Mouse (Mus musculus) urinary bladder, postnatal 14 days (tissue): ENCODE data around the gene Trit1.
"Not testable (repeated sequence)": the region's sequence is repeated elsewhere in the genome, so short reads cannot be mapped to it uniquely, and the experiment has no call there.

ENCODE experiments used
- DNase-seq: peaks from one replicate; pipeline ENCODE4 v3.0.0; 2021; ENCODE audit warnings: low spot score

Gene Trit1

GRCm38 (mm10) chr4:123016451-123016957 is at the start of gene Trit1:
Gene Trit1 (plus strand): TSS chr4:123016597.
- DNase-seq, result peak; percentile 95

- no peak for DNase-seq
These were observed 48.3 kb upstream of the Trit1 start for GRCm38 (mm10) chr4:122968106-122968505.

DNA sequence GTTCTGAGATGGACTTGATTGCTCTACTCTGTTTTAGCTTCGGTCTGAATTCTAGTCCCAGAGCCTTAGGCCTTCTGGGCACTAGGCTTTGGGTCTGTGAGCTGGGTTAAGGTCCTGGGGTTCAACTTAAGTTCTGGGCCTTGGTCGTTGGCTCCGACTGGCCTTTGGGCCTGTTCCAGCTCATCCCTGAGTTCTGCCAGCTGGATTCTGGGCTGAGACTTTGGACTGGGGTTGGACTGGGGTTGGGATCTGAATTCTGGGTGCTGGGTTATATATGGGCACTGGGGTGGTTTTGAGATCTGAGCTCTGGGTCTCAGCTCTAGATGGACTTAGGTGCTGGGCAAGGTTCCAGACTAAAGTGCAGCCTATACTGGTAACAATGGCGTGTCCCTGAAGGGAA is 45.2 kb upstream of the Trit1 start:
- DNase-seq, result no peak

GRCm38 (mm10) chr4:122971646-122972045 is 44.8 kb upstream of the Trit1 start:
- no peak for DNase-seq

DNA sequence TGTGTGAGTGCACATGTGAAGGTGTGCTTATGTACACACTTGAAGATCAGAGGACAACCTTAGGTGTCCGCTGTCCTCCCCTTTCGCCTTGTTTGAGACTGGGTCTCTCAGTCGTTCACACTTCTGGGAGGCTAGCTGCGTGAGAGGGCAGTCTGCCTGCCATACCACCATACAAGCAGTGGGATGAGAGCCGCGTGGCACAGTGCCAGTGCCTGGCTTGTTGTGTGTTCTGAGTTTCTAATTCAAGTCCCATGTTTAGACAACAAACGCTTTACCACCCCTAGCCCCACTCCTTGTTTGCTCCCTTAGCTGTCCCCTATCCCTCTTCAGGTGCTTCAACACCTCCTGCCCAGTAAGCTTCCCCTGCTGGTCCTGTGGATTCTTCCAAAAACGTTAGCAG is 44.3 kb upstream of the Trit1 start:
- DNase-seq, result no peak

DNA sequence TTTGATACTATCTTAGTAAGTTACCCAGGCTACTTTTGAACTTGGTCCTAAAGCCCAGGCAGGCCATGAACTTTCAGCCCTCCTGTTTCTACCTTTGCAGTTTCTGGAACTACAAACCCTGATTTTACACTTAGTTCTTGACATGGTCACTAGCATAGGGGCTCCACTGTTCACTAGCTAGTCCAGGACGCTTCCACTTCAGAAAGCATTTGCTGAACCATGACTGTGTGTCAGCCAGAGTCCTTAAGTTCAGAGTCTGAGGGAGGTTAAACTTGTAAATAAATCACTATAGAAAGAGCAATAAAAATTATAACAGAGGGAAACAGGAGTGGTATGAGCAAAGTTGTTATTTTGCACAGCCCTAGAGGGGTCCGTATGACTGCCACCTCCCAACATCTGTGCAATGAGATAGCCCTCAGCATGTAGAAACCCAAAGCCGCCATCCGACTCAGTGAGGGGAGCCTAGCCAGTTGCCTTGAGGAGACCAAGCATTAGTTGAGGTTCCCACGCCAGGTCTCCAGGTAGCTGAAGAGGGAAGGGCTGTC is 41.3 kb upstream of the Trit1 start:
- no peak for DNase-seq

DNA sequence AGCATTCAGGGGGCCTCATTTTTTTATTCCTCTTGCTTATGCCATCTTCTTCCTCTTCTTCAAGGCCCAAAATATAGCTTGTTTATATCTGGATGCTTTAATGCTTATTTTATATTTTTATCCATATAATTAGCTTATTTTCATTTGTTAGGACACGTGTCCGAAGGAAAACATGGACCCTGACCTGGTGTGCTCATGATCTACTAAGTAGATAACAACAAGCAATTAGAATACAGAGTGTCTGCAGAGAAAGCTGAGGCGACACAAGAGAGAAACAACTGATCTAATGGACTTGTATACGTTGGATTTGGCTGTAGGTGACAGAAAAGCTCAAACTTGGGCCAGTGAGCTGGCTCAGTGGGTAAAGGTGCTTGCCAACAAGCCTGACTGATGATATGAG is 39.5 kb upstream of the Trit1 start:
- no peak for DNase-seq

- DNase-seq, result no peak
These were observed 37.5 kb upstream of the Trit1 start for GRCm38 (mm10) chr4:122978850-122979249.

GRCm38 (mm10) chr4:122979826-122980225 is 36.6 kb upstream of the Trit1 start:
- no peak for DNase-seq

GRCm38 (mm10) chr4:122980684-122981083 is 35.7 kb upstream of the Trit1 start:
- DNase-seq, result no peak

DNA sequence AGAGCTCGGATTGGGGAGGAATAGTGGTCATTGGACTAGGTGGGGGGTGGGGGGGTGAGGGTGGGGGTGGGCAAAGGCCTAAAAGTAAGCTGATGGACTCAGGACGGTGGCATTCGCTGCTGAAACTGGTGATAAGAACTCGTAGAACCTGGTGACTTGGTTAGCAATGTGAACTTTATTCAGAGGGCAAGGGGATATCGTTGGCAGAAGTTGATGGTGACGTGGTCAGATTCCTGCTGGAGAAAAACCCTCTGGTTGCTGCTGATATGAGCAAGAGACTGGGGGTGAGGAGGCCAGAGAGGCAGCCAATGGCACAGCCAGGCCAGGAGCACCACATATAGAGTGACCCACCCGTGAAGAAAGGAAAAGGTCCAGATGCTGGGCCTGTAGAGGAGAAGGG is 35.2 kb upstream of the Trit1 start:
- no peak for DNase-seq

- no peak for DNase-seq
These were observed 34.5 kb upstream of the Trit1 start for GRCm38 (mm10) chr4:122981930-122982329.

GRCm38 (mm10) chr4:122982537-122982936 is 33.9 kb upstream of the Trit1 start:
- DNase-seq, result no peak

DNA sequence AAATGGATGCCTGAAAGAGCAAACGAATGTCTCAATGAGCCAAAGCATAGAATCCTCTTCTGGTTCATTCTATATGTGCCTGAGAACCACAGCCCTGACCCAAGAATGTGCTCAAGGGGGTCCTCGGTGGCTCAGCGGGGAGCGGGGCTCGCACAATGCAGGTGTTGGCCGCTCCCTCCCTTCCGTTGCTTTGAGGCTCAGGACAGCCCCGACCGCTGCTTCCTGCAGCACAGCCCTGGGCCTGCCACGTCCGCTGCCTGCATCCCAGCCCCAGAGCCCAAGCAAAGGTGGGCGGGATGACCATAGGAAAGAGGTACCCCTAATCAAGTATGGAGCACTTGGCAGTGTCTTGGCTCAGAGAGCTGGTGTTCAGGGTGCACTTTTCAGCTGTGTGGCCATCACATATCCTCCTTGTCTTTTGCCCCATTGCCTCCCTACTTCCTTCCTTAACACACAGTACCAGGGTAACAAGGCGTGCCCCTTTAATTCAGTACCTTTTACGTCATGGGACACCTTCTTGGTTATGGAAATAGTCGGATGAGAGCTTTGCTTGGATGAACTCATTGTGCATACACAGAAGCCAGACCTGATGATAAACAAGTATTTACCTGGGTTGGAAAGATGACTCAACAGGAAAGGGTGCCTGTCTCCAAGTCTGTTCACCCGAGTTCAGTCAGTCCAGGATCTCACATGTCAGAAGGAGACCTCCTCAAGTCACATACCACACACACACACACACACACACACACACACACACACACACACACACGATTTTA is 32.7 kb upstream of the Trit1 start:
- DNase-seq, result no peak

- DNase-seq, result peak; percentile 58
These were observed 31.3 kb upstream of the Trit1 start for GRCm38 (mm10) chr4:122985110-122985509.

DNA sequence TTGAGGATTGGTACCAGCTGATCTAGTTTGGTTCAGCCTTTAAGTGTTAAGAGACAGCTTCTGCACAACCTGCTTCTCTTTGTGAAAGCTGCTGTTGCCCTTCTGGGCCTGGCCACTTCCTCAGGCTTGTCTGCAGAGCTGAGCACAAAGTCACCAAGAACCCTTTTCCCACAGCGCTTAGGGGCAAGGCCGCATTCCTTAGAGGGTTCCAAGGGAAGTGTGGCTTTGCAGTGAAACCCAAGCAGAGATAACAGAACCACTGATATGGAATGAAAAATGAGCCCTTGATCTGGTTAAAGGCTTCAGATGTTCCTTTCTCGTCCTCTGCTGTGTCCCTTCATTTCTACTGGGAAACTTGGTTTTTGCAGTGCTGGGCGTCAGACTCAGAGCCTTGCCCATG is 29.0 kb upstream of the Trit1 start:
- no peak for DNase-seq

DNA sequence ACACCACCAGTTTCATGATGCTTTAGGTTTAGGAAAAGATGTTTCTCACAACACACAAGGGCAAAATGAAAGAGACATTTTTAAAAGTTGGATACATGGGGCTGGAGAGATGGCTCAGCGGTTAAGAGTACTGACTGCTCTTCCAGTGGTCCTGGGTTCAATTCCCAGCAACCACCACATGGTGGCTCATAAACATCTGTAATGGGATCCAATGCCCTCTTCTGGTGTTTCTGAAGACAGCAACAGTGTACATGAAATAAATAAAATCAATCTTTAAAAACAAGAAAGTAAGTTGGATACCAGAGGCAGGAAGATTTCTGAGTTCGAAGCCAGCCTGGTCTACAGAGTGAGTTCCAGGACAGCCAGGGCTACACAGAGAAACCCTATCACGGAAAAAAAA is 28.4 kb upstream of the Trit1 start:
- DNase-seq, result not testable (repeated sequence)

DNA sequence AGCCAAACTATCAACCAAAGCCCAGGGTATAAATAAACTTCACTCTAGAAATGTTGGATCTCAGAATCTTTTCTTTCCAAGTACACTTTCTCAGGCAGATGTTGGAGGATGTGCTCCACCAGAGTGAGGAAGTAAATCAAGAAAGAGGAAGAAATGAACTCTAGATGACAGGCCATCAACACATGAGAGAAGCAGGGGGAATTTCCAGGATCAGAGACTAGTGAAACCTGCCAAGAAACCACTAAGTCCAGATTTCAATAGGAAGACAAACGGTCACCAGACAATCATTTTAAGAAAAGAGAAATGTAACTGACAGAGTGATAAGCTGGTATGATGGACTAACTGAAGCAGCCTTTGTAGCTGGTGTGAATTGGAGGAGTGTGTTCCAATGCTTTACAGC is 25.2 kb upstream of the Trit1 start:
- DNase-seq, result no peak

- DNase-seq, result no peak
These were observed 24.1 kb upstream of the Trit1 start for GRCm38 (mm10) chr4:122992276-122992675.

DNA sequence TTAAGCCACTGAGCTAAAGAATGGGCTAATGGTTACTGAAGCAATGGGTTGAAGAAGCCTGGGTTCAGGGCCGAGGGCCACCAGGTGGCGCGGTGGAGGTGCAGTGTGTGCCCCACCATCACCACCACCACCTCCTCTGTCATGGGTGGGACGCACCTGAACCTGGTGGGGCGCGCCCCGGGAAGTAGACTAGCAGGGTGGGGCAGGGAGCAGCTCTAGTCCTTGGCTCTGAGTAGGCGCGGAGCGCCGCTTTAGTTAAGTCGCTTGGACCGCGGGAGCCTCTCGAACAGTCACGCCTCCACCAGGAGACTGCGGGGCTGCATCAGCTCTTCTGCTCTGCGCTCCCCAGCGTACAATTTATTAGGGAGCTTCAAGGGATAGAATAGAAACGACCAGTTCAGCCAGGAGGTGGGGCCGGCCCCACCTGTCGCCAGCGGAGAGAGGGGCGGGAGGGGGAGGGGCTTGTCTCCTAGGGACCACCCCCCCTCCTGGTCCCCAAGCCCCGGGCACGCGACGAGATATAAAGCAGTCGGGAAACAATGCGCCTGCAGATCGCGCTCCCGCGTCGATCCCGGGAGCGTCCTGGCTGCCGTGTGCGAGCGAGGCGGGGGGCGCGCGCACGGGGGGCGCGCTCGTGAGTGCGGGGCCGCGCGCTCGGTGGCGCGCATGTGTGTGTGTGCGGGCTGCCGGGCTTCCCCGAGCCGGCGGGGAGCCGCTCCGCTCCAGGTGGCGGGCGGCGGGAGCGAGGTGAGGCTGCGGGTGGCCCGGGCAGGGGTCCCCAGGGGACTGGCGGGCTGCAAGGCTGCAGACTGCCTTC is 20.8 kb upstream of the Trit1 start, which contains the start of gene Mycl:
TSS of gene Mycl (plus strand) at position 249 of the 817 bp plus-strand sequence.
- peak; percentile 90 for DNase-seq

DNA sequence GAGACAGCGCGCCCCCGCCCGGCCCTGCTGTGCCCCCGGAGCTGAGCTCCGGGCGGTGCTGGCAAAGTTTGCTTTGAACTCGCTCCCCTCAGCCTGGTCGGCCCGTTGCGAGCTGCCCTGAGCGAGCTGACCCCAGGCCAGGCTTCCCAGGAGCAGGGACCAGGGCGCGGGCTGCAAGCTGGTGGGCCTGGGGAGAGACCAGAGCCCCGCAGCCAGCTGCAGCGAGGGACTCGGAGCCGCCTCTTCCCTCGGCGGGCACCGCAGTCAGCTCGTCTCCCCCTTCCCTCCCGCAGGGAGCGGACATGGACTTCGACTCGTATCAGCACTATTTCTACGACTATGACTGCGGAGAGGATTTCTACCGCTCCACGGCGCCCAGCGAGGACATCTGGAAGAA is 20.2 kb upstream of the Trit1 start:
- no peak for DNase-seq

DNA sequence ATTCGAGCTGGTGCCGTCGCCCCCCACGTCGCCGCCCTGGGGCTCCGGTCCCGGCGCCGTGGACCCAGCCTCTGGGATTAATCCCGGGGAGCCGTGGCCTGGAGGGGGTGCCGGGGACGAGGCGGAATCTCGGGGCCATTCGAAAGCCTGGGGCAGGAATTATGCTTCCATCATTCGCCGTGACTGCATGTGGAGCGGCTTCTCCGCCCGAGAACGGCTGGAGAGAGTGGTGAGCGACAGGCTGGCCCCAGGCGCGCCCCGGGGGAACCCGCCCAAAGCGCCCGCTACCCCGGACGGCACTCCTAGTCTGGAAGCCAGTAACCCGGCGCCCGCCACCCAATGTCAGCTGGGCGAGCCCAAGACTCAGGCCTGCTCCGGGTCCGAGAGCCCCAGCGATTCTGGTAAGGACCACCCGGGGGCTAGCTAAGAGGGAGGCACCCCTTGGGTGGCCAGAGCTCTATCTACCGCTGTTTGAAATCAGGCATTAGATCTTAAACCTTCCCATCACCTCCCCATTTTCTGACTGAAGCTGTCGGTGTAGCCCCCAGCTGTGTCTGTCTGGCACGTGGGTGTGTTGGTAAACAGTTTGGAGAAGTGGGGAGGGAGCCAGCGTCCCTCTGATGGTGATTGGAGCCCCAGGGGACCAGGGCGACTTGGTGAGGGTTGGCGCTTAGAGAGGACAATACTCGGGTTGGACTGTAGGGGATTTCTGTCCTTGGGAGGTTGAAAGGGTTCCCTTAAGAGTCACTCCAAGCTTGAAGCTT is 19.6 kb upstream of the Trit1 start:
- peak; percentile 53 for DNase-seq
